Mouse (Mus musculus) heart, embryonic 16.5 days (tissue): Measurements from ENCODE around the gene Tenm2. TPM values are rescaled to one million over a fixed set of nuclear protein-coding genes. Genes with fewer than 3 reads are reported as not detected.

ENCODE experiments used
- ATAC-seq: fragments of 200-750 bp; cut with Nextera tagmentation; replicated peaks from 2 replicates; pipeline ENCODE4 v1.8.0; 2017; ENCODE audit warnings: moderate number of reproducible peaks; ENCODE audit not compliant: insufficient read depth, low FRiP score; ENCODE audit errors: extremely low read depth
- H3K27ac ChIP-seq: fragments of 300-500 bp; sonication (generic); 2 replicates; pipeline ENCODE4 v1.5.1; 2014; ENCODE audit warnings: mild to moderate bottlenecking, low read length, control low read depth, moderate library complexity
- H3K27me3 ChIP-seq: fragments of 300-500 bp; sonication (generic); 2 replicates; pipeline ENCODE4 v1.6.1; 2014; ENCODE audit warnings: low read length, mixed read lengths; ENCODE audit not compliant: control insufficient read depth, insufficient read depth
- H3K36me3 ChIP-seq: fragments of 300-500 bp; sonication (generic); 2 replicates; pipeline ENCODE4 v1.6.1; 2014; ENCODE audit not compliant: control insufficient read depth, insufficient read depth
- H3K4me1 ChIP-seq: fragments of 300-500 bp; sonication (generic); 2 replicates; pipeline ENCODE4 v1.6.1; 2014; ENCODE audit warnings: low read length, mixed read lengths; ENCODE audit not compliant: control insufficient read depth, insufficient read depth
- H3K4me2 ChIP-seq: fragments of 300-500 bp; sonication (generic); 2 replicates; pipeline ENCODE4 v1.6.1; 2014; ENCODE audit warnings: low read depth, mild to moderate bottlenecking, control low read depth, low read length
- H3K4me3 ChIP-seq: fragments of 300-500 bp; sonication (generic); 2 replicates; pipeline ENCODE4 v1.5.1; 2014; ENCODE audit warnings: mild to moderate bottlenecking, control low read depth, low read length
- H3K9ac ChIP-seq: fragments of 300-500 bp; sonication (generic); 2 replicates; pipeline ENCODE4 v1.6.1; 2014; ENCODE audit warnings: low read length, control low read depth
- H3K9me3 ChIP-seq: fragments of 300-500 bp; sonication (generic); replicated peaks from 2 replicates; pipeline ENCODE4 v1.6.1; 2016; ENCODE audit warnings: low read length; ENCODE audit not compliant: control insufficient read depth
- WGBS: fragments of 180-500 bp; shearing (Covaris S2); extraction: QIAGEN DNeasy Blood & Tissue Kit; methylation state at CpG from one replicate; pipeline ENCODE4 v1.1.7; 2014; 5-methylcytosine and 5-hydroxymethylcytosine counted together
- polyA plus RNA-seq: library from polyadenylated mRNA; unstranded; fragments of >200 nt; fragmentation: Nextera tagmentation; extraction: Ambion mirVana; gene quantifications from 2 replicates; pipeline ENCODE4 v1.2.1, GENCODE M21; 2015

The Tenm2 gene
- polyA plus RNA-seq, 1 experiment from 2014 or later: 0.71 TPM

- Histone ChIP-seq H3K27me3 (no peaks in the 10 kb centered on the region), H3K4me3 (no peak overlapping the region), H3K36me3 (no peaks in the 10 kb centered on the region), H3K27ac (no peak overlapping the region), H3K9ac (no peak overlapping the region), H3K4me2 (no peak overlapping the region), H3K4me1 (peaks cover 3% of the 10 kb centered on the region; the same call in 1 of the 2 replicates), H3K9me3 (no peaks in the 10 kb centered on the region)
- WGBS: 44% methylated on average over 2 of the region's 2 CpGs
- no peak for ATAC-seq
Measured at GRCm38 (mm10) chr11:35963554-35963953, 1272.2 kb downstream of the Tenm2 start.

GRCm38 (mm10) chr11:35962431-35962830 is 1273.3 kb downstream of the Tenm2 start:
- Histone ChIP-seq H3K9ac (no peak overlapping the region), H3K27ac (no peak overlapping the region), H3K4me2 (no peak overlapping the region), H3K4me1 (peaks cover 3% of the 10 kb centered on the region; the same call in 1 of the 2 replicates), H3K9me3 (no peaks in the 10 kb centered on the region), H3K27me3 (no peaks in the 10 kb centered on the region), H3K4me3 (no peak overlapping the region), H3K36me3 (no peaks in the 10 kb centered on the region)
- whole genome bisulfite sequencing: 85% methylated on average over 2 of the region's 2 CpGs
- ATAC-seq: no peak

GRCm38 (mm10) chr11:35959270-35959669 is 1276.5 kb downstream of the Tenm2 start:
- Histone ChIP-seq H3K4me2 (no peak overlapping the region), H3K27me3 (no peaks in the 10 kb centered on the region), H3K9ac (no peak overlapping the region), H3K27ac (no peak overlapping the region), H3K4me3 (no peak overlapping the region), H3K4me1 (peaks cover 3% of the 10 kb centered on the region; the same call in 1 of the 2 replicates), H3K36me3 (no peaks in the 10 kb centered on the region), H3K9me3 (no peaks in the 10 kb centered on the region)
- ATAC-seq: no peak
- 73% methylated on average over 3 of the region's 3 CpGs for WGBS
